ENCODE assay signal across 20 mouse cellular contexts in the genomic region with DNA sequence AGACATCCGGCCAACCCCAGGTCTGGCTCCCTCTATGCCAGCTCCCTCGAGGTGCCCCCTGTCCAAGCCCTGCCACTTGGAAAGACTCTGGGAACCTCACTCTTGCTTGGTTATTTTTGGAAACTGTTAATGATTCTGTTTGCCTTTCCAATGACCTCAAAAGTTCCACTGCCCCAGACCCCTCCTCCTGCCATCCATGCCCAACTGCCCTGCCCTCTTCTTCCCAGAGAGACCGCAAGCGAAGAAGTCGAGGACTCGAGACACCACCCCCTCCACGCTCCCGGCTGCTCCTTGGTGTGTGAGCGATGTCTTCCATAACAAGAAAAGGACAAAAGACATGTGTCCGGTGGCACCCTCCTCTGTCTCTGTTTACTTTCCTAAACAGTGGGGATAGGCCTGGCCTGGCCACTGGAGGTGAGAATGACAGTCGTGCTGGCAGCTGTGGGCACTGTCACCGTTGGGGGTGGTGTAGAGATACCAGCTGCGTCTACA. TPM values are rescaled to one million over a fixed set of nuclear protein-coding genes. Genes with fewer than 3 reads are reported as not detected.
A peak's percentile ranks its signal among the peaks of the same experiment; 100 is the strongest.
DNase-seq lines count a peak whose midpoint lies in the region; ATAC-seq and TF ChIP-seq lines count a peak whose summit lies in the region.
"Had no signal": no experiment of that assay in that cellular context is flagged by ENCODE, and none has a peak within 500 bp of the region (broad histone marks: within the 10 kb centered on the region; RNA-seq: fewer than 3 reads in every experiment).

No protein-coding gene starts in this region.

- no peak for TF ChIP-seq EP300 in heart, postnatal 0 days (IDR thresholded peaks at IDR 0.05; ENCODE audit: low read depth)

- H3K27ac ChIP-seq in heart, embryonic 11.5 days (ENCODE audit: low read depth, low read length), result no peak overlapping the region
- H3K27ac ChIP-seq in heart, postnatal 0 days (ENCODE audit: low read depth), result peak overlapping the region; percentile 39
- peak overlapping the region; percentile 67; the same call in 1 of the 2 replicates for H3K27ac ChIP-seq in limb, embryonic 13.5 days
- H3K27ac ChIP-seq: forebrain, embryonic 12.5 days; hindbrain, embryonic 12.5 days; lung, embryonic 15.5 days; midbrain, embryonic 15.5 days; neural tube, embryonic 12.5 days had no signal

- DNase-seq in heart, adult 11 months, result peak; percentile 98
- peak; percentile 74 to 77 for DNase-seq in heart, adult 18-20 months
- peak; percentile 65 for DNase-seq in heart, postnatal 0 days (ENCODE audit: low spot score)
- DNase-seq in adrenal gland, adult 18-20 months (ENCODE audit: low spot score in 2 of 2), result no peak
- DNase-seq in cerebellum, adult 9-11 months, result no peak
- DNase-seq in yolk sac, embryonic 10.5 days (ENCODE audit: low spot score), result no peak
- DNase-seq: adrenal gland, postnatal 10 days; cerebellum, postnatal 14 days; spleen, adult 18-20 months had no signal

- ATAC-seq in heart, embryonic 11.5 days (replicated peaks; ENCODE audit: insufficient number of reproducible peaks, low FRiP score, low TSS enrichment), result no peak
- peak; percentile 81 for ATAC-seq in heart, postnatal 0 days (ENCODE audit: insufficient read depth, low read depth)
- ATAC-seq in limb, embryonic 13.5 days (ENCODE audit: low FRiP score, low read depth), result no peak
- ATAC-seq: midbrain, embryonic 15.5 days had no signal

- H3K4me3 ChIP-seq in heart, embryonic 11.5 days (ENCODE audit: low read depth, low read length), result no peak overlapping the region
- no peak overlapping the region for H3K4me3 ChIP-seq in heart, postnatal 0 days (ENCODE audit: low read depth, low read length)
- no peak overlapping the region for H3K4me3 ChIP-seq in limb, embryonic 13.5 days
- H3K4me3 ChIP-seq: forebrain, embryonic 12.5 days; hindbrain, embryonic 12.5 days; lung, embryonic 15.5 days; midbrain, embryonic 15.5 days; neural tube, embryonic 12.5 days had no signal

- TF ChIP-seq CTCF in heart, postnatal 0 days (IDR thresholded peaks at IDR 0.05; ENCODE audit: low read depth), result no peak

- 67% methylated on average over 13 of the region's 13 CpGs for WGBS in heart, embryonic 11.5 days (ENCODE audit: insufficient replicate concordance)
- WGBS in heart, postnatal 0 days, result 42% methylated on average over 13 of the region's 13 CpGs
- WGBS in limb, embryonic 13.5 days, result 82% methylated on average over 13 of the region's 13 CpGs

- H3K27me3 ChIP-seq in heart, embryonic 11.5 days (ENCODE audit: control insufficient read depth, insufficient read depth, low read length), result peaks cover 5% of the 10 kb centered on the region; the same call in 1 of the 2 replicates
- H3K27me3 ChIP-seq in heart, postnatal 0 days (ENCODE audit: control insufficient read depth, insufficient read depth, low read length), result no peaks in the 10 kb centered on the region
- 0 out of 2 replicates have a peak, but pooled peaks cover 3% of the 10 kb centered on the region for H3K27me3 ChIP-seq in limb, embryonic 13.5 days
- H3K27me3 ChIP-seq: hindbrain, embryonic 12.5 days; lung, embryonic 15.5 days; midbrain, embryonic 15.5 days; neural tube, embryonic 12.5 days had no signal

- H3K9me3 ChIP-seq in heart, embryonic 11.5 days (replicated peaks; ENCODE audit: control insufficient read depth, low read length), result no peaks in the 10 kb centered on the region
- H3K9me3 ChIP-seq in heart, postnatal 0 days (replicated peaks; ENCODE audit: control insufficient read depth, low read length), result no peaks in the 10 kb centered on the region
- no peaks in the 10 kb centered on the region for H3K9me3 ChIP-seq in limb, embryonic 13.5 days
- H3K9me3 ChIP-seq: forebrain, embryonic 12.5 days; hindbrain, embryonic 12.5 days; lung, embryonic 15.5 days; midbrain, embryonic 15.5 days; neural tube, embryonic 12.5 days had no signal

- H3K9ac ChIP-seq in heart, embryonic 11.5 days (ENCODE audit: low read depth, low read length), result no peak overlapping the region
- no peak overlapping the region for H3K9ac ChIP-seq in heart, postnatal 0 days (replicated peaks; ENCODE audit: low read depth, low read length)
- no peak overlapping the region for H3K9ac ChIP-seq in limb, embryonic 13.5 days
- H3K9ac ChIP-seq: forebrain, embryonic 12.5 days; hindbrain, embryonic 12.5 days; lung, embryonic 15.5 days; midbrain, embryonic 15.5 days; neural tube, embryonic 12.5 days had no signal

- H3K4me2 ChIP-seq in heart, embryonic 11.5 days, result no peak overlapping the region
- H3K4me2 ChIP-seq in heart, postnatal 0 days (ENCODE audit: low read depth, low read length), result 0 out of 2 replicates have a peak overlapping the region, but pooled peaks have one; percentile 21
- H3K4me2 ChIP-seq in limb, embryonic 13.5 days (replicated peaks), result peak overlapping the region; percentile 34
- H3K4me2 ChIP-seq: forebrain, embryonic 12.5 days; hindbrain, embryonic 12.5 days; lung, embryonic 15.5 days; midbrain, embryonic 15.5 days; neural tube, embryonic 12.5 days had no signal

- H3K36me3 ChIP-seq in heart, embryonic 11.5 days (ENCODE audit: control insufficient read depth, insufficient read depth, low read length), result no peaks in the 10 kb centered on the region
- no peaks in the 10 kb centered on the region for H3K36me3 ChIP-seq in heart, postnatal 0 days (replicated peaks; ENCODE audit: control insufficient read depth, insufficient read depth, low read length)
- no peaks in the 10 kb centered on the region for H3K36me3 ChIP-seq in limb, embryonic 13.5 days
- H3K36me3 ChIP-seq: forebrain, embryonic 12.5 days; hindbrain, embryonic 12.5 days; lung, embryonic 15.5 days; midbrain, embryonic 15.5 days; neural tube, embryonic 12.5 days had no signal

- H3K4me1 ChIP-seq in heart, embryonic 11.5 days (ENCODE audit: control insufficient read depth, insufficient read depth, low read length), result peaks cover 27% of the 10 kb centered on the region
- H3K4me1 ChIP-seq in heart, postnatal 0 days (ENCODE audit: control insufficient read depth, insufficient read depth), result peaks cover 14% of the 10 kb centered on the region; the same call in 1 of the 2 replicates
- peaks cover 96% of the 10 kb centered on the region for H3K4me1 ChIP-seq in limb, embryonic 13.5 days
- H3K4me1 ChIP-seq: neural tube, embryonic 12.5 days had no signal

RNA-seq across cellular contexts. Expression of gene Actrt2, which starts 33.3 kb away (rescaled TPM):
- polyA plus RNA-seq in heart, embryonic 11.5 days (2014; fragmentation: Nextera tagmentation; extraction: Ambion mirVana), result not detected in 2 replicates
- not detected for total RNA-seq in heart, adult 18-20 months (2021)
- total RNA-seq in heart, postnatal 0 days (2014; rRNA removed; ENCODE audit: low replicate concordance), result not detected in 2 replicates
- polyA plus RNA-seq in heart, postnatal 0 days (2015; fragmentation: Nextera tagmentation; extraction: Ambion mirVana), result not detected in 2 replicates
- polyA plus RNA-seq in limb, embryonic 13.5 days (2015; fragmentation: Nextera tagmentation; extraction: Ambion mirVana), result not detected in 2 replicates
- total RNA-seq in adrenal gland, adult 18-20 months (2021), result not detected
- total RNA-seq: adrenal gland, postnatal 10 days; gastrocnemius, adult 18-20 months; layer of hippocampus, adult 18-20 months; left cerebral cortex, postnatal 25 days had no signal
- polyA plus RNA-seq: embryonic facial prominence, embryonic 11.5 days; forebrain, embryonic 12.5 days; hindbrain, embryonic 12.5 days; lung, embryonic 15.5 days; midbrain, embryonic 15.5 days; neural tube, embryonic 12.5 days had no signal

Comparison
In these comparisons a context has a peak if more than half of its experiments do, and no peak if none do; other contexts are left out.
1. DNase-seq: peak in heart, adult 11 months (single experiment), heart, adult 18-20 months (2 of 2) and heart, postnatal 0 days (single experiment); none in adrenal gland, adult 18-20 months (0 of 2), cerebellum, adult 9-11 months (single experiment) and yolk sac, embryonic 10.5 days (single experiment).